Mouse (Mus musculus): ENCODE data around the gene Camk2g.
"Not testable (repeated sequence)": the region's sequence is repeated elsewhere in the genome, so short reads cannot be mapped to it uniquely, and the experiment has no call there.

Gene Camk2g

DNA sequence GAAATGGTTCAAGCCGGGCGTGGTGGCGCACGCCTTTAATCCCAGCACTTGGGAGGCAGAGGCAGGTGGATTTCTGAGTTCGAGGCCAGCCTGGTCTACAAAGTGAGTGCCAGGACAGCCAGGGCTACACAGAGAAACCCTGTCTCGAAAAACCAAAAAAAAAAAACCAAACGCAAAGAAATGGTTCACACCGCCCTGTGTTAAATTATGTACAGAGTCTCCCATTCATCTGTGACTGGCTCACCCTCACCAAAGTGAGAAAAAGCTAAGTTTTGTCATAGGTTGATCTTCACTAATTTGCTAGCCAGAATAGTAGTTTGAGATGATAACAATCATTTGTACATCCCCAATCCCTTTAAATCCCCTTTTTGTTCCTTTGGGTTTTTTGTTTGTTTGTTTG lies 90.4 kb downstream of the Camk2g start:
- in situ Hi-C loops (cut with MboI, MseI): not testable (repeated sequence)

DNA sequence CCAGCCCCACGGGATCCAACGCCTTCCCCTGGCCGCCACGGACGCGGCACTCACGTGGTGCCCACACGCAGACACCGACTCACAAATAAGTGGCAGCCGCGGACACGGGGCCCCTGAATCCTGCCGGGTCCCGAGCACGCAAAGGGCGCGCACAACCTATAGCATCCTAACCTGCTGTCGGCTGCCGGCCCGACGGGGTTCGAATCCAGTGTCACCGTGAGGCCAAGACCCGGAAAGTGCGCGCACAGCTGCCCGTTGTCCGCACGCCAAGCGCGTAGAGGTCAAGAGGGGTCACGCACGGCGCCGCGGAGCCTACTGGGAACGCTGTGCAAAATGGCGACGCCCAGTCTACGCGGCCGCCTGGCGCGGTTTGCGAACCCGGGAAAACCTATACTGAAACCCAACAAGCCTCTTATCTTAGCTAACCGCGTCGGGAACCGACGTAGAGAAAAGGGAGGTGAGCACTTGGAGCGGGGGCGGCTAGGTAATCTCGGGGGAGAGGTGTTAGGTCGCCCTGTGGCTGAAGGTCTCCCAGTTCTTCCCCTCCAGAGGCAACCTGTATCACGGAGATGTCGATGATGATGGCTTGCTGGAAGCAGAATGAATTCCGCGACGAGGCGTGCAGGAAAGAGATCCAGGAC lies 91.0 kb downstream of the Camk2g start, which contains the start of gene Chchd1:
Gene Chchd1, plus strand, starts transcription at position 266 of the 641 bp plus-strand sequence.
- in situ Hi-C loops (cut with MboI, MseI): no loop called here

DNA sequence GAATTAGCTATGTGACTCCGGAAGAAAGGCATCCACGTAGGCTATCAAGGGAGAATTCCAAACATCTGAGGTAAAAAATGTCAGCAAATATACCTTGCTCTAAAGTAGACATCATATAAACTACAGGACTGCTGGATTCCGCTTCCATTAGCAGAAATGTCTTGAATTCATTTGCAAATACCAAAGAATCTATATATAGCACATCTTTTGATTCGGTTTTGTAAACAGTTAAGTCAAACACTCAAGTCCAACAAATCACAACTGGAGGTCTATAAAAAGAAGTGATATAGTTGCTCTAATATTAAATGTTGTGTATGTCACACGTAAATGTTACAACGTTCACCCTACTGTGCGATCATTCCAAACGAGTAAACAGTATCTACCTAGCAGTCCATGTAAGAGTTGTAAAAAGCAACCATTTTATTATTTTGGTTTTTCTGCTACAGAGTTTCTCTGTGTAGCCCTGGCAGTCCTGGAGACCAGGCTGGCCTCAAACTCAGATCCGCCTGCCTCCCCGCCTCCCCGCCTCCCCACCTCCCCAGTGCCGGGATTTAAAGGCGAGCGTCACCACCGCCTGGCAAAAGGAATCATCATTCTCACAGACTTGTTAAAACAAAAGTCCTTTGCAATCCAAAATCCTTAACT lies 91.7 kb downstream of the Camk2g start:
- in situ Hi-C loops (cut with MboI, MseI): no loop called here

DNA sequence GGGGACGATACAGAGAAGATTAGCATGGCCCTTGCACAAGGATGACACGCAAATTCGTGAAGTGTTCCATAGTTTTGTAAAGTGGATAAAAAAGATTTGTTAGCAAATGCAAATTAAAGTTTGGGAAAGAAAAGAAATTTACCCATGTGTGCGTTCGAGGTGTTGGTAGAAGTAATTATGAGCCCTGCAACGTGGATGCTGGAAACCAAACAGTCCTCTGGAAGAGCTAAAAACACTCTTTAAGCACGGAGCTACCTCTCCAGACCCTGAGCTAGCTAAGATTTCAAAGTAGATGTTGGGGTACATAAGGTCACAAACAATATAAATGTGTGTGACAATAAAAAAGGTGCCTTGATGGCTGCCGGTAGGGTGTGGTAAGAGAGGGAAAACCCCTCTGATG lies 92.3 kb downstream of the Camk2g start:
- in situ Hi-C loops (cut with MboI, MseI): no loop called here

DNA sequence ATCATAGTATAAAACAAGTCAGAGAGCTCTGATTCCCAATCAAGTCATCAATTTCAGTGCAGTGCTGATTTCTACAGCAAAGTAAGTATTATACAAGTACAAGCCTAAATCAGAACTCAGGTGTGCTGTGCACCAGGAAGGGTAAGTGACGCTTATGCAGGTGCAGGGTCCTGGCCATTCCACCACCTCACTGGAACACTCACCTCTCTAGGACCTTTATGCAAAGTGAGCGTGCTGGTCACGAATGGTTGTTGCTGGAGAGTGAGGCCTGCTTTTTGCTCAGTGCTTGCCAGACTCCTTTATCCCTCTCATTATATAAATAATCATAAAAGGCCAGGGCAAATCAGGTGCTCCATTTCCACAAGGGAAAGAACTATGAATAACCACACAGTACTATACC lies 93.5 kb downstream of the Camk2g start:
- in situ Hi-C loops (cut with MboI, MseI): no loop called here

DNA sequence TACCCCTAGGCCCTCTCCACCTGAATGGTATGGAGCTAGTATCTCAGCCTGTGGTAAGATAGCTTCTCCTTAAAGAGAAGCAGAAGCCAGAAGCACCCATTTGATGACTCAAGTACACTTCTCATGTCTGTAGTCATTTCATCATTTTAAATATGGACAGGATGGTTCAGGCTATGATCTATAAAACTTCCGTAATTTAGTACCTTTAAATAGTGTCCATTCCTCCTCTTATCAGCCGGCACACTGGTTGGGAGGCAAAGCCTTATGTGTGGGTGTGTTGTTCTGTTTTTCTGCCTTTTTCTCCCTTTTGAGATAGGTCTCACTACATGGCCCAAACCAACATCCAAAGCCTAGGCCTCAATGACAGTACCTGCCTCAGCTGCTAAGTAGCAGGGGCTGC lies 95.4 kb downstream of the Camk2g start:
- in situ Hi-C loops (cut with MboI, MseI): no loop called here

DNA sequence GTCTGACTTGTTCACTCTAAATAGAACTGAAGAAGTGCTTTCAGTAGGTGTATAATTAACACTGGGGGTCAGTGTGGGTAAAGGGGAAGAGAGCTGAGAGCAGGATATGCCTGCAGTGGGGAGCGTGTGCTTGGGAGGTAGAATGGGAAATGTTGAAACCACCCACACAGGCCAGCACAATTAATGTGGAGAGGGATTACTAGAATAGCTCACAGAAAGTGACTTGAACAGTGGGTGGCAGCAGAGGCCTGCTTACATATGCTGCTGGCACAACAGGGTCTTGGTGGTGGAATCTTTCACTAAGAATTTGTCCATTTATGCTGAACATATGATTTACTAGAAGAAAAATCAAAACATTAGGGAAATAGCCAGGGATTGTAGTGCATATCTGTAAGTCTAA lies 96.9 kb downstream of the Camk2g start:
- in situ Hi-C loops (cut with MboI, MseI): no loop called here

DNA sequence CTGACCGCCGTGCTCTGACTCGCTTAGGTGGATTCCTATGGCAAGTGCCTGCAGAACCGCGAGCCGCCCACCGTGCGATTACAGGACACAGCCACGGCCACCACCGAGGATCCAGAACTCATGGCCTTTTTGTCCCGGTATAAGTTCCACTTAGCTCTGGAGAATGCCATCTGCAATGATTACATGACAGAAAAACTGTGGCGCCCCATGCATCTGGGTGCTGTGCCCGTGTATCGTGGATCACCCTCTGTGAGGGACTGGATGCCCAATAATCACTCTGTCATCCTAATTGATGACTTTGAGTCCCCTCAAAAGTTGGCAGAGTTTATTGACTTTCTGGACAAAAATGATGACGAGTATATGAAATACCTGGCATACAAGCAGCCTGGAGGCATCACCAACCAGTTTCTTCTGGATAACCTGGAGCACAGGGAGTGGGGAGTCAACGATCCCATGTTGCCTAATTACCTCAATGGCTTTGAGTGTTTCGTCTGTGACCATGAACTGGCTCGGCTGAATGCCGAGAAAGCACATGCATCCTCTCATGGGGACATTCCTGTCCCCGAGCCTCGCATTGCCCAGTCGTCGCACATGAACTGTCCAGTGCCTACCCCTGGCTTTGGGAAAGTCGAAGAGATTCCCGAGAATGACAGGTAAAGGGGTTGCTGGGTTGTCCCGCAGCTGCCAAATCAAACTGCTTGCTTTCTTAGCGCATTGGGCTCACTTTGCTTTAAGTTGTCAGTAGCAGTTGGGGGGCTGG lies 97.9 kb downstream of the Camk2g start:
- in situ Hi-C loops (cut with MboI, MseI): no loop called here

DNA sequence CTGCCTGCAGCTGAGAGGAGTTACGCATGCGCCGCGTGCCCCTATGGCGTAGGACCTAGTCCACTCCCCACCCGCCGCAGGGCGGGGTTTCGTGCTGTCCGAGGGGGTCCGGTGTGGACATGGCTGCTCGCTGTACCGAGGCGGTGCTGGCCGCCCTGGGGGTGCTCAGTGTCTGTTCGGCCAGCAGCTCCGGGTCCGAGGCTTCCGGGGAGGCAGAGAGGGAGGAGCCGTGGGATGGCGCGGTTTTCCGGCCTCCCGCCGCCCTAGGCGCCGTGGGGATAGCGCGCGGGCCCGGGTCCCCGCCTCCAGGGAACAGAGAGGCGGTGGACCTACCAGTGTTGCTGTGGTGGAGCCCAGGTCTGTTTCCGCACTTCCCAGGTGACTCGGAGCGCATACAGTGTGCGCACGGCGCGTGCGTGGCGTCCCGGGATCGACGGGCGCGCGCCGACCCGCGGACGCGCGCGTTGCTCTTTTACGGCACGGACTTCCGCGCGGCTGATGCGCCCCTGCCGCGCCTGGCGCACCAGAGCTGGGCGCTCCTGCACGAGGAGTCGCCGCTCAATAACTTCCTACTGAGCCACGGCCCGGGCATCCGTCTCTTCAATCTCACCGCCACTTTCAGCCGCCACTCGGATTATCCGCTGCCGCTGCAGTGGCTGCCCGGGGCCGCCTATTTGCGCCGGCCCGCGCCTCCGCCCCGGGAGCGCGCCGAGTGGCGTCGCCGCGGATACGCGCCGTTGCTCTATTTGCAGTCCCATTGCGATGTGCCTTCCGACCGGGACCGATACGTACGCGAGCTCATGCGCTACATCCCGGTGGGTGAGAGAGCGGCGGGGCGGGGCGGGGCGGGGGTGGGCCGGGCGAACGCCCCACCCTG lies 98.8 kb downstream of the Camk2g start, which contains the start of gene Fut11:
Gene Fut11, plus strand, starts transcription at position 85 of the 877 bp plus-strand sequence.
- in situ Hi-C loops (cut with MboI, MseI): no loop called here

DNA sequence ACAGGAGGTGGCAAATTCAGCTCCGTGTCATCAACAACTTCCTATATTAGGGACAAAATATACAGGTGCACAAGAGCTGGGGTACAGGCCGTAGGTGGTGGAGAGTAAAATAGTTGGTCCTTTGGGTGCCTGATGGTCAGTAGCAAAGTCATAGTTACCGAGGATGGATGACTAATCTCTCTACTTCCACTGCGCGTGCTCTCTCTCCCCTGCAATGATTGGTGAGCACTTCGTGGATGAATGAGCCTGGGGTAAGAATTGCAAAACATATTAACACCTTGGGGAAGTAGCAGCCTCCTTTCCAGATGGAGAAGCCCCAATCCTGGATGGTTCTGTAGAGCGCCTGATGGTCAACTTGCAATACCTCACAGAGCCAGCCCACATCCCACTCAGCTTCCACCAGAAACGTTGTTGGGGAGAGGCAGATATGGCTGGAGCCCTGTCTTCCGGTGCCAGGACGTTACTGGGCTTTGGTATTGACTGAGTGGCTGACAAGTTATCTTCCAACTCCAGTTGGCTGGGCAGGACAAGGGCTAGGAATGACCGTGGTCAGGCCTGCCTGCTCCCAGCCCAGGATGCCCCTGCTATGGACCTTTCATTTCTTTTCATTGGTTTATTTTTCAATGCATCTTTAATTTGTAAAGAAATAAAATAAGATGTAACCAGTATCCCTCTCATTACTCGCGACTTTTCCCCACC lies 99.6 kb downstream of the Camk2g start:
- in situ Hi-C loops (cut with MboI, MseI): no loop called here

DNA sequence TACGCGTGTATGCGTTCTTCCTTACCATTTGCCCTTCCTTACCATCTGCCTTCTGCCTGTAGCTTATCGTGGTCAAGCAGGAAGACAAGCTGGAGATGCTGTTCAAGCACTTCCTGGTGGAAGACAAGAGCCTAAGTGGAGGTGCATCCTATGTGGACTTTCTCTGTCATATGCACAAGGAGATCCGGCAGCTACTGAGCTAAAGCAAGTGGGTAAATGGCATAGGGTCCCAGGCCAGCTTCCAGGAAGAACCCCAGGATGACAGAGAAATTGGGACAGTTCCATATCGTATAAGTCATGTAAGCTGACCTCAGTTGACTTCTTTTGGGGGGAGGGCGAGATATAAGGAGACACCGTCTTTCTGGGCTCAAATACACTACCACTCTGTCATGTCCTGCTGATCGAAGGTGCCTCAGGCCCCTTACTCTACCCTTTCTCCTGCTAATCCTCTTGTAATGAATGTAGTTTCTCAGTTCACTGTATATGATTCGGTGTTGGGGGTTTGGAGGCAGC lies 100.2 kb downstream of the Camk2g start:
- in situ Hi-C loops (cut with MboI, MseI): no loop called here

DNA sequence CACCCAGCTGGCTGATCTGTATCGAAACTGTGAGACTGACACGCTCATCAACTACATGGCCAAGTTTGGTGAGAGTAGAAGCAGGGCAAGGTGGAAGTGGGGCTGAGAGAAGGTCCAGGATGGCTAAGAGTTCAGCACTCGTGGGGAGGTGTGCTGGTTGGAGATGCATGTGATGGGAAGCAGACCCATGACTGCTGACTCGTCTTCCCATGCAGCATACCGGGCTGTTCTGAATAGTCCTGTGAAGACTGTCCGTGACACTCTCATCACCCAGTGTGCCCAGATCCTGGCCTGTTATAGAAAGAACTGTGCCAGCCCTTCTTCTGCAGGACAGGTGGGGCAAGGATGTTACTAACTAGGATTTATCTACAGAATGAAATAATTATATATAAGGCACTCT lies 102.1 kb downstream of the Camk2g start:
- in situ Hi-C loops (cut with MboI, MseI): no loop called here

DNA sequence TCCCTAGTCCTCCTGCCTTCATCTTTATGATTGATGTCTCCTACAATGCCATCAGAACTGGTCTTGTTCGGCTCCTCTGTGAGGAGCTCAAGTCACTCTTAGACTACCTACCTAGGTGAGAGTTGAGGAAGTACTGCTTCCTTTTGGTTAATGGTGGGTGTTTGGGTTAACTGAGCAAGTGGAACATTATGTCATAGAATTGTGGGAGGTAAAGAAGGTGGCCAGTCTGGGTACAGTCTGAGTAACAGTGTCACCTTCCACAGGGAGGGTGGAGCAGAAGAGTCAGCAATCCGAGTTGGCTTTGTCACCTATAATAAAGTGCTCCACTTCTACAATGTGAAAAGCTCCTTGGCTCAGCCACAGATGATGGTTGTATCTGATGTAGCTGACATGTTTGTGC lies 104.9 kb downstream of the Camk2g start:
- in situ Hi-C loops (cut with MboI, MseI): no loop called here

DNA sequence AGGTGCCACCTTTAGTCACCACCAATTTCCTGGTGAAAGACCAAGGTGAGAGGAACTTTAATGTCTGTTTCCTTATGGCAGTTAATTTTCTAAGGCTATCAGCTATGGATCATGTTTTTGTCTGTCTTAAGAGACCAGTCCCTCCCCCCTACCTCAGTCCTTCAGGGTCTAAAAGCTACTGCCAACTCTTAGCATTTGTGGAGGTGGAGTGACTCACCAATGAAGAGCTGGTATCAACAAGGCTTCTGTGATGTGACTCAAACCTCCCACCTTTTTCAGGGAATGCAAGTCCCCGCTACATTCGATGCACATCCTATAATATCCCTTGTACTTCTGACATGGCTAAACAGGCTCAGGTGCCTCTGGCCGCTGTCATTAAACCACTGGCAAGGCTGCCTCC lies 107.3 kb downstream of the Camk2g start:
- in situ Hi-C loops (cut with MboI, MseI): no loop called here
